Mouse (Mus musculus) forebrain, embryonic 16.5 days (tissue): ENCODE measurements around the gene Suclg1. TPM values are rescaled to one million over a fixed set of nuclear protein-coding genes. Genes with fewer than 3 reads are reported as not detected.

ENCODE experiments used
- ATAC-seq: fragments of 200-750 bp; cut with Nextera tagmentation; 2 replicates; pipeline ENCODE4 v1.8.0; 2017; ENCODE audit warnings: mild to moderate bottlenecking, moderate library complexity
- H3K27ac ChIP-seq: fragments of 300-500 bp; sonication (generic); 2 replicates; pipeline ENCODE4 v1.5.1; 2014; ENCODE audit warnings: low read length, control low read depth
- H3K27me3 ChIP-seq: fragments of 300-500 bp; sonication (generic); replicated peaks from 2 replicates; pipeline ENCODE4 v1.6.1; 2014; ENCODE audit warnings: low read length; ENCODE audit not compliant: control insufficient read depth, insufficient read depth
- H3K36me3 ChIP-seq: fragments of 300-500 bp; sonication (generic); 2 replicates; pipeline ENCODE4 v1.6.1; 2014; ENCODE audit not compliant: control insufficient read depth, insufficient read depth
- H3K4me1 ChIP-seq: fragments of 300-500 bp; sonication (generic); replicated peaks from 2 replicates; pipeline ENCODE4 v1.6.1; 2014; ENCODE audit warnings: low read length; ENCODE audit not compliant: control insufficient read depth, insufficient read depth
- H3K4me2 ChIP-seq: fragments of 300-500 bp; sonication (generic); 2 replicates; pipeline ENCODE4 v1.6.1; 2014; ENCODE audit warnings: mild to moderate bottlenecking, low read length, control low read depth
- H3K4me3 ChIP-seq: fragments of 300-500 bp; sonication (generic); replicated peaks from 2 replicates; pipeline ENCODE4 v1.5.1; 2014; ENCODE audit warnings: mild to moderate bottlenecking, low read length, control low read depth
- H3K9ac ChIP-seq: fragments of 300-500 bp; sonication (generic); replicated peaks from 2 replicates; pipeline ENCODE4 v1.6.1; 2014; ENCODE audit warnings: low read depth, low read length, control low read depth
- H3K9me3 ChIP-seq: fragments of 300-500 bp; sonication (generic); 2 replicates; pipeline ENCODE4 v1.6.1; 2016; ENCODE audit warnings: low read length; ENCODE audit not compliant: control insufficient read depth
- WGBS: fragments of 180-500 bp; shearing (Covaris S2); extraction: QIAGEN DNeasy Blood & Tissue Kit; methylation state at CpG from one replicate; pipeline ENCODE4 v1.1.7; 2014; 5-methylcytosine and 5-hydroxymethylcytosine counted together
- polyA plus RNA-seq: library from polyadenylated mRNA; unstranded; fragments of >200 nt; fragmentation: Nextera tagmentation; extraction: Ambion mirVana; gene quantifications from 2 replicates; pipeline ENCODE4 v1.2.1, GENCODE M21; 2015

The Suclg1 gene
- polyA plus RNA-seq, 1 experiment from 2014 or later = 132 TPM

GRCm38 (mm10) chr6:73221958-73222735 lies 26.0 kb upstream of the Suclg1 start:
- 34% methylated on average over 23 of the region's 23 CpGs for WGBS
- Histone ChIP-seq H3K4me3 (peak overlapping the region; percentile 46), H3K4me1 (peaks cover 8% of the 10 kb centered on the region), H3K4me2 (peak overlapping the region; percentile 71), H3K9me3 (no peaks in the 10 kb centered on the region), H3K9ac (peak overlapping the region; percentile 53), H3K36me3 (no peaks in the 10 kb centered on the region), H3K27ac (peak overlapping the region; percentile 29), H3K27me3 (no peaks in the 10 kb centered on the region)
- peak; percentile 72 for ATAC-seq

- Histone ChIP-seq H3K4me2 (no peak overlapping the region), H3K9ac (no peak overlapping the region), H3K4me3 (no peak overlapping the region), H3K27ac (no peak overlapping the region), H3K36me3 (no peaks in the 10 kb centered on the region), H3K4me1 (peaks cover 8% of the 10 kb centered on the region), H3K27me3 (no peaks in the 10 kb centered on the region), H3K9me3 (no peaks in the 10 kb centered on the region)
- no peak for ATAC-seq
- 18% methylated on average over 8 of the region's 10 CpGs for WGBS
Measured at GRCm38 (mm10) chr6:73222841-73223526, 25.2 kb upstream of the Suclg1 start.

GRCm38 (mm10) chr6:73227376-73228158 lies 20.6 kb upstream of the Suclg1 start:
- H3K9me3 ChIP-seq = no peaks in the 10 kb centered on the region
- no peak overlapping the region for H3K4me3 ChIP-seq
- H3K36me3 ChIP-seq = no peaks in the 10 kb centered on the region
- peak; percentile 46 for ATAC-seq
- H3K4me2 ChIP-seq = no peak overlapping the region
- H3K27ac ChIP-seq = no peak overlapping the region
- no peaks in the 10 kb centered on the region for H3K27me3 ChIP-seq
- H3K4me1 ChIP-seq = peaks cover 4% of the 10 kb centered on the region
- WGBS = 49% methylated on average over 10 of the region's 10 CpGs
- H3K9ac ChIP-seq = no peak overlapping the region

- Histone ChIP-seq H3K4me1 (no peaks in the 10 kb centered on the region), H3K36me3 (no peaks in the 10 kb centered on the region), H3K9me3 (no peaks in the 10 kb centered on the region), H3K4me2 (no peak overlapping the region), H3K27me3 (no peaks in the 10 kb centered on the region), H3K9ac (no peak overlapping the region), H3K27ac (no peak overlapping the region), H3K4me3 (no peak overlapping the region)
- 64% methylated on average over 4 of the region's 4 CpGs for WGBS
- ATAC-seq = no peak
Measured at GRCm38 (mm10) chr6:73228408-73228807, 19.8 kb upstream of the Suclg1 start.

- no peaks in the 10 kb centered on the region for H3K36me3 ChIP-seq
- 74% methylated on average over 3 of the region's 3 CpGs for WGBS
- H3K4me1 ChIP-seq = no peaks in the 10 kb centered on the region
- H3K9ac ChIP-seq = no peak overlapping the region
- no peak overlapping the region for H3K4me2 ChIP-seq
- no peaks in the 10 kb centered on the region for H3K9me3 ChIP-seq
- H3K4me3 ChIP-seq = no peak overlapping the region
- no peaks in the 10 kb centered on the region for H3K27me3 ChIP-seq
- no peak for ATAC-seq
- no peak overlapping the region for H3K27ac ChIP-seq
Measured at GRCm38 (mm10) chr6:73228881-73229280, 19.3 kb upstream of the Suclg1 start.

GRCm38 (mm10) chr6:73232152-73232584 lies 16.0 kb upstream of the Suclg1 start:
- Histone ChIP-seq H3K4me1 (no peaks in the 10 kb centered on the region), H3K27ac (no peak overlapping the region), H3K36me3 (no peaks in the 10 kb centered on the region), H3K27me3 (no peaks in the 10 kb centered on the region), H3K4me3 (no peak overlapping the region), H3K9me3 (no peaks in the 10 kb centered on the region), H3K9ac (no peak overlapping the region), H3K4me2 (no peak overlapping the region)
- WGBS = 89% methylated on average over 12 of the region's 12 CpGs
- ATAC-seq = no peak

GRCm38 (mm10) chr6:73233202-73233726 lies 14.9 kb upstream of the Suclg1 start:
- Histone ChIP-seq H3K27me3 (no peaks in the 10 kb centered on the region), H3K36me3 (no peaks in the 10 kb centered on the region), H3K4me1 (no peaks in the 10 kb centered on the region), H3K4me3 (no peak overlapping the region), H3K9me3 (no peaks in the 10 kb centered on the region), H3K4me2 (no peak overlapping the region), H3K9ac (no peak overlapping the region), H3K27ac (no peak overlapping the region)
- 95% methylated on average over 6 of the region's 6 CpGs for WGBS
- ATAC-seq = no peak

- H3K36me3 ChIP-seq = no peaks in the 10 kb centered on the region
- H3K4me2 ChIP-seq = no peak overlapping the region
- no peak overlapping the region for H3K9ac ChIP-seq
- H3K27me3 ChIP-seq = no peaks in the 10 kb centered on the region
- H3K27ac ChIP-seq = no peak overlapping the region
- ATAC-seq = no peak
- 84% methylated on average over 6 of the region's 6 CpGs for WGBS
- H3K4me3 ChIP-seq = no peak overlapping the region
- no peaks in the 10 kb centered on the region for H3K9me3 ChIP-seq
- H3K4me1 ChIP-seq = no peaks in the 10 kb centered on the region
Measured at GRCm38 (mm10) chr6:73234302-73234900, 13.8 kb upstream of the Suclg1 start.
